Mouse (Mus musculus): Measurements from ENCODE around the gene Gsdme.
A peak's percentile ranks its signal among the peaks of the same experiment; 100 is the strongest.

The Gsdme gene

DNA sequence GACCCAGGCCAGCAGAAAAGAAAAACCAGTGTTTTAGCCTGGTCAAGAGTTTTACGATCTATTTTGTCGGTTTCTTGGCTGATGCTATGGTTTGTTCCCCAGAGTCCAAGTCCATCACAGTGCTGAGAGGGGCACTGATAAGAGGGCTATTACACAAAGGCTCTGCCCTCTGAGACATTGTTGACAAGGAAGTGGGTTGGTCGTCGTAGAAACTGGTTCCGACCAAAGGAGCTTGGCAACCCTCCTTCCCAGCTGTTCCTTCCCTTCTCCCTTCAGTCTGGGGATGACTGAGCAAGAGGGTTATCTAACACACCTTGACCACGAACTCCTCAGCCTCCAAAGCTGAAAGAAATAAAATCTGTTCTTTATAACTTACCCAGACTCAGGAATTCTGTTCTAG lies at the start of gene Gsdme:
Gsdme (minus strand) TSS at position 193 of the 400 bp plus-strand sequence.
- no peak for DNase-seq (ENCODE audit: low read depth)

DNA sequence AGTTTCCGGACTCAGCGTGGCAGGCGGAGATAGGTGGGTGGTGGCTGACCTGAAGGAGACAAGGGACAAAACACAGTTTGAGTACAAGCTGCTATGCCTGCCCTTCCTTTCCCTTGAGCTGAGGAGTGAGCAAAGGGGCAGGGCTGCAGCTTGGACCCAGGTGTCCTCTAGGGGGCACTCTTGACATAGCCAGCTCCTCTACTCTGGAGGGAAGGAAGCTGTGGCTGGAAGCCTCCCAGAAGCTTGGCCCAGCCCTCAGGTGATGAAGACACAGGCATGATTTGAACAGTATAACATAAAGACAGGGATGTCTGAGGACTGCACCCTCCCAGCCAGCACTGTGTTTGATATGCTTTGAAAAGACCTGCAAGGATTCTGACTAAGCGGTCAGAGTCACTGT lies 49.0 kb upstream of the Gsdme start:
- peak; percentile 85 for DNase-seq (ENCODE audit: low read depth)

DNA sequence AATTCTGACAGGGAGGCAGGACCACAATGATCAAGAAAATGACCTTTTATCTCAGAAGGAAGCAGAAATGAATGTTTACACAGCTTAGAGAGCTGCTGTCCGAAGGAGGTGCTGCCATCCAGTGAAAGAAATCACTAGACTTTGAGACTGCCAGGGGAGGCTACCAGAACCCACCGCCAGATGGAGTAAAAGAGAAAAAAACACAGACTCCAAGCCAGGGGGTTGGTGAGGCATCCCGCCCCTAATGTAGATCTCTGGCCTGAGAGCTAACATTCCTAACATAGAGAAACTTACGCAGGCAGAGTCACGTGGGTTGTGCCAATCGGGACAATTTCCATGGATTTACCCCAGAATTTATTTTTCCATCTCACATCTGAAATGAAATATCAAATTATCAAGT lies 45.4 kb upstream of the Gsdme start:
- no peak for DNase-seq (ENCODE audit: low read depth)

DNA sequence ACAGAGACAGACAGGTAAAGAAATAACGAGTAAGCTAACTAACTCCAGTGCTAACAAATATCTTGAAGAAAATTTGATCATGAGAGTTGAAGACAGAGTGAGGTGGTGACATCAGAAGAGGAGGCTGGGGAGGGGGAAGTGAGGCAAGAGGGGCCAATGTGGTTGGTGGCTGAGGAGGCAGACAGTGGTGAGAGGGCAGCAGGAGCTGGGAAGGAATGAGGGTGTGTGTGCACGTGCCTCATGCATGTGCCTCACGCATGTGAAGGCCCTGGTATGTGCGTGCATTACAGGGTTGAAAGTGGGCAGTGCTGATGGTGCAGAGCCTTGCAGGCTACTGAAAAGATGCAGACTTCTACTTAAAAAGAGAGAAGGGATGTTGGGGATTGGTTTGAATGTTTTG lies 43.0 kb upstream of the Gsdme start:
- no peak for DNase-seq (ENCODE audit: low read depth)

DNA sequence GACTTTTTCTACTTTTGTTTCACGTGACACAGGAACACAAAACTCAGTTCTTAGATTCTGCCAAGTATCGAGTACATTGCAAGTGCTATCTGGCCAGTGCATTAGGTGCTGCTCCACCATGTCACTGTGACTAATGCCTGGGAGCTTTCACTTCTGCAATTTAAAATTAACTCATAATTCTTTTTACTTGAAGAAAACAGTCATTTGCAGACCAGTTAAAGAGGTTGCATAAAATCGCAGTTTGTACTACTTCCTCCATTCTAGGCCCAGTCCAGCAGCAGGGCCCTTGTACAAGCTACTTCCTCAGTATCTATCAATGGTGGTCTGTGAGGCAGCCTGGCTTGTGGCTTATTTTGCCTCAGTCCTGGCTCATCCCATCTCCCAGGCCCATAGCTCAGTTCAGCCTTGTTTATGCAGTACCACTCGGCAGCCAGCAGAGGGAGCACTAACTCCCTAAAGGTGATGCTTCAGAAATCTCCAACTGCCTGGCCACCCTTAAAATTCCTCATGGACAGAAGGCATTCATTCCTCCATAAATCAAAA lies 41.4 kb upstream of the Gsdme start:
- DNase-seq (ENCODE audit: low read depth): peak; percentile 84

DNA sequence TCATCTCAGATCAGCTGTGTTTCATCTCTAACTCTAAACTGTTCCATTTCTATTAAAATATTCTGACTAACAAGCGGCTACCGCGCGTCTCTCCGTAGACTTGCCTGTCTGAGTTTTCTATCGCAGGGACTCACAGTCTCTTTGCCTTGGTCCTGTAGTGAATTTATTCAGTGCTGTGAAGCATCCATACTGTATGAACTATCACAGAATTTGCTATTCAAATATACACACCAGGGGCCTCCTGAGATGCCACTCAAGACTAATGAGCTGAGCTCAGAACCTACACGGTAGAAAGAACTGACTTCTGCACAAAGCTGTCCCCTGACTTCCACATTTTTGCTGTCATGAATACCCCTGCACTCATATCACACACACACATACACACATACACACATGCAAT lies 37.5 kb upstream of the Gsdme start:
- DNase-seq (ENCODE audit: low read depth): no peak

DNA sequence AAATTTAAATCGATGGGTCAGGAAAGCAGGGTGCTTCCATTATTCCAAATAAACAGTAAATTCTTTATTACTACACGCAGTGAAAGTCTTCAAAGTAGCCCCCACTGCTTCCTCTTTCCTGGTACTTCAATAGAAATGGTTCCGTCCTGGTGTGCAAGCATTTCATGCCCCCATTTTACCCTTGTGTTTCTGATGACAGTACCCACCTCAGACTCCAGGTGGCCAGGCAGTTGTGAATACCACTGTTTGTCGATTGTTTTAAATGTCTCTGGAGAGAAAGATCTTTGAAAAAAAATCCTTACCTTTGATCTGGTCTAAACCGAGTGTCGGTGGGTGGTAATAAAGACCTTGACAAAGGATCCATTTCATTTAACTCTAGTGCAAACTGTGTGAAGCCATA lies 37.0 kb upstream of the Gsdme start:
- no peak for DNase-seq (ENCODE audit: low read depth)

DNA sequence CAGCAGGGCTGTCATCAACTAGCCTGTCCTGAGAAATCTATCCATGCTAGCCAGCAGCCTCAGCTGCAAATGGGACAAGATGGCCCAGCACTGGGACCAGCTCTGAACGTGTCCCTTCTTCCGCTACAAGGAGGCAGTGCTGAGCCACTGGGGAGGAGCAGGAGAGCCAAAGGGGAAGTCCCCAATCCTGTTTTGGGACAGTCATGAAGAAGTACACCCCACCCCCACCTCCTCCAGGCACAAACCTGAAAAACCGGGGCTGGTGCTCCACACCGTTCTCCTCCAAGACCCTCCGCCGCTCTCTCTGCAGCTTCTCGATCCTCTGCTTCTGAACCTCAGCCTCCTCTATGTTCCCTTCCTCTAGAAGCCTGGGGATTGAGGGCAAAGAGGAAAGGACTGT lies 35.4 kb upstream of the Gsdme start:
- no peak for DNase-seq (ENCODE audit: low read depth)

DNA sequence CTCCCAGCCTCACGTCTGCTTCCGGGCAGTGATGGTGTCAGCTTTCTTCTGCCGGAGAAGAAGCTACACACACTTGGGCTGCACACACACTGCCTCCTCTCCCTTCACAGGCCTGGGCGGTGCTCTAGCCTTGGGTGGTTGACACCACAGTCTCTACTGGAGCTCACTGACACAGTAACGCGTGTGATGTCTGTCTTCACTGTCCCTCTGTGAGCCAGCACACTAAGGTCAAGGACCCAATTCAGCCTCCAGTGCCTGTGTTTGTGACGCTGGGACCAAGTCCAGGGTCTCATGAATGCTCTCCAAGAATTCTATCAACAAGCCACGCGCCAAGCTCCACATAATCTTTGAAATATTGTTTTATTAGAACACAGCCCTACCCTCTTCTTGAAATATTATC lies 34.0 kb upstream of the Gsdme start:
- no peak for DNase-seq (ENCODE audit: low read depth)

DNA sequence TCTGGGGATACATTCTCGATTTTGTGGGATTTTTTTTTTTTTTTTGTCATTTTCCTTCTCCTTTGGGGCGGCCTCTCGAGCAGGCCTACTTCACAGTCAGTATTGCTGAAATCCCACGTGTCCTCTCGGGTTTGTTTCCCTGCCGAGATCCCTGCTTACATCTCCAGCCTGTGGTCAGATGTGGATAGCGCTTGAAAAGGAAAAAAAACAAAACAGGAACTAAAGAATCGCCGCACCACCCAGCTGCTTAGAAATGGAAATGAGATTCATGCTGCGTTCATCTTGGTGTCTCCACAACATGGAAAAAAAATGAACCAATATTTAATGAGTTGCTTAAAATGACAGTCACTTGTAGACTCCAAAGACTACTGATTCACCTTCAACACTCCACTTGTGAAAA lies 31.5 kb upstream of the Gsdme start:
- DNase-seq (ENCODE audit: low read depth): no peak

DNA sequence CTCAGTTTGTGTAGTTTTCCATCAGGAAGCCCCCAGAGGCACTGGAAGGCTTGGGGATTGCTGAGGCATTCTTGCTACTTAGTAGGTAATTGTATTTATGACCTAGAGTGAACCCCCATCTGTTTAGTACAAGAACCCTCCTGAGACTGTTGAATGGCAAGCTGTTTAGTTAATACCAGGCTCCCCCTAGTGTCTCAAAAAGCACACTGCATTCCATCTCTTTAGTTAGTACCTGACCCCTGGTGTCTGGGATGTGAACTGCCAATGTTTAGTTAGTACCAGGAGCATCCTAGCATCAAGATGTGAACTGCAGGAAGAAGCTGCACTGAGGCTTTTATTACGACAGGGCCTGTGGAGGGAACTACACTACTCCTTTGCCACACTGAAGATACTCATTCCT lies 30.5 kb upstream of the Gsdme start:
- DNase-seq (ENCODE audit: low read depth): peak; percentile 92

DNA sequence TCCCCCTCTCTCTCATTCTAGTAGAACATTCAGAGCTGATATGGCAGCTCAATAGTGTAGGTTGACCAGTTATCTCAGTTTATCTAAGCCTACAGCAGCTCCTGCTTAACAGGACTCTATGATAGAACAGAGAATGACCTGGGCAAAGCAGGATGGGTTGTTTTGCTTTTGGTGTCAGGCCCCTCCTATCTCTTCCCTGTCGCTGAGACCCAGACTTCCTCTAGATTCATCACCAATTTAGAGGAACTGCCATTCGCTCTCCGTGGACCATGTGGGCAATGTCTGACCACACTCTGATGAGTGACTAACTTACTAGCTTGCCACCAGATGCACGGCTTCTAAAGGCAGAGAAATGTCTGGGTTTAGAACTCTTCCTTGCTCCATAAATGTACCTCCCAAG lies 28.0 kb upstream of the Gsdme start:
- DNase-seq (ENCODE audit: low read depth): no peak

DNA sequence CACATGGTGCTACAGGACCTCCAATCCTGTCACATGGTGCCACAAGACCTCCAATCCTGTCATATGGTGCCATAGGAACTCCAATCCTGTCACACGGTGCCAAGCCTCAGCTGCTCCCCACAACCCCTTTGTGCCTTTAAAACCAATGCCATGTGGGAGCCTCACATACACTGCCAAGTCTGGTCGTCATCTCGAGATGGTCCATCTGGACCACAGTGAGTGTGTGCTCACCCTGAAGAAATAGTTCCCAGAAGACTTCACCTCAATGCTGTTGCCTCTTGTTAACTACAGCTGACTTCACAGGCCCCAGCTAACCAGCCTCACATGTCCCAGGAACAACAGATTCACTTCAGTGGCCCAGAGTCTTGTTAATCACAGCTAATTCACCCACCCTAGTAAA lies 23.2 kb upstream of the Gsdme start:
- DNase-seq (ENCODE audit: low read depth): no peak

DNA sequence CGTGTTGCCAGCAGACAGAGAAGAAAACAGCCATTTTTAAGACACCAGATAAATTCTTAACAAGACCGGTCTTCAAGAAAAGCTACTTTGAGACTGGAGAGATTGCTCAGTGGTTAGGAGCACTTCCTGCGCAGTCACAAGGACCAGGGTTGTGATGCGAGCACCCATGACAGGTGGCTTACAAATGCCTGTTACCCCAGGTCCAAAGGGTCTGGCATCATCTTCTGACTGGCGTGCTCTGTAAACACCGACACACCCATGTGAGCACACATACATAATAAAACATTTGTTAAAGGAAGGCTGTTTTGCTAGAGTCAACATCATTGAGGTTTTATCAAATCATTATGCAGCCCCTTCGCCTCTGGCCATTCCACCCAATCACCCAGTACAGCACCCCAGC lies 16.0 kb upstream of the Gsdme start:
- no peak for DNase-seq (ENCODE audit: low read depth)

DNA sequence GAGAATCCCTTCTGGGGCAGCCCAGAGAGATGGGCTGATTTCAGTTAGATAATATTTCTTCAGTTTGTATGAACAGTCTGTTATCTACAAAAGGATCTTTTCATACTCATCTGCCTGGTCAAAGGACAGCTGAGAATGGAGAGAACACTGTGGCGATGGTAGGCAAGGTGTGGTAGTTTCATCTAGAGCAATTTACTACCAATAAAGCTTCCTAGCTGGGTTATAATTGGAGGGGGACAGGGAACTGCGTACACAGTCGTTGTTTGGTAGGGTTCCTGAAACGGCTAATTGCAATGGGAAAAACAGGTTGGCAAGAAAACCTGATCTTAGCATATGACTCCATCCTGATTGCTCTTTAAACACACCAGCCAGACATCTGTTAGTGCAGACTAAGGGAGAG lies 10.3 kb upstream of the Gsdme start:
- no peak for DNase-seq (ENCODE audit: low read depth)

DNA sequence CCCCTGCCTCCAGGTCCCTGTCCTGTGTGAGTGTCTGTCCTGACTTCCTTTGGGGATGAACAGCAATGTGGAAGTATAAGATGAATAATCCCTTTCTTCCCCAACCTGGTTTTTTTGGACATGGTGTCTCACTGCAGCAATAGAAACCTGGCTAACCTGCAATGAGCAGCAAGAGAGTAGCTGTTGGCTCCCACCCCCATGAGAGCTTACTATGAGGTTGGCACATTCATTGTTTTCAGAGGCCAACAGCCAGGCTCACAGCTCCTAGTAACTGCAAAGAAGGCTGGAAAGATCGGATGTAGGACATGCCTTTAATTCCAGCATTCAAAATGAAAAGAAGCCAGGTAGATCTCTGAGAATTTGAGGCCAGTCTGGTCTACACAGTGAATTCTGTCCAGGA lies 9.8 kb upstream of the Gsdme start:
- no peak for DNase-seq (ENCODE audit: low read depth)

DNA sequence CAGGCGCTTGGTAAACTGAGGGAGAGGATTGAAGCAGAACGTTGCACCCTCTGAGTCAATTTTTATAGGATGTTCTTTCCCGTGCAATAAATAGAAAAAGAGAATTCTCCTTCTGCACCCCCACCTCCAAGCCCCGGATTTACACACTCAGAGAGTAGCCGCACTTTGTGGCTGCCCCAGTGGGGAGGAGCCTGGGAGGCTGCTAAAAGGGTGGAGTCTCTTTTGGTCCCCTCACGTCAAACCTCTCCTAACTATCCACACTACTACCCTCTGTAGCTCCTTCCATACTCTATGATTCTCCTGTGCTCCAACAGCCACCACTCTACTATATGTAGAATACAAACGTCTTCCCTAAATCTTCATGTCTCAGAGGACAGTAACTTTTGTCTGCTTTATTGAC lies 1.4 kb downstream of the Gsdme start:
- peak; percentile 10 for DNase-seq (ENCODE audit: low read depth)

DNA sequence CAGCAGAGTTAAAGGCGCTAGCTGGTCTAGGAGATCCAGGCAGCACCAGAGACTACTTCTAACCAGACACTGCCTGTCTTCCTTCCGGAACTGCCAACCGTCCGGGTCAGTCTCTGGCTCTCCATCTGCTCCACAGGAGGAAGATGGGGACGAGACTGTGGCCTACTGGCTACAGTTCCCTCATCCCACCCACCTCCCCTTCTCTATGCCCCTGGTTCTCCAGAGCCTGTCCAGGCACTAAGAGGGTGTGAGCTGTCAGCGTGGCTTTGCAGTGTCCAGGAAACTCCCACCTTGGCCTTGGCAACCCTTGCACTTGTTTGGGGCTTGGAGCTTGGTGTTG lies 1.8 kb downstream of the Gsdme start:
- peak; percentile 9 for DNase-seq (ENCODE audit: low read depth)

DNA sequence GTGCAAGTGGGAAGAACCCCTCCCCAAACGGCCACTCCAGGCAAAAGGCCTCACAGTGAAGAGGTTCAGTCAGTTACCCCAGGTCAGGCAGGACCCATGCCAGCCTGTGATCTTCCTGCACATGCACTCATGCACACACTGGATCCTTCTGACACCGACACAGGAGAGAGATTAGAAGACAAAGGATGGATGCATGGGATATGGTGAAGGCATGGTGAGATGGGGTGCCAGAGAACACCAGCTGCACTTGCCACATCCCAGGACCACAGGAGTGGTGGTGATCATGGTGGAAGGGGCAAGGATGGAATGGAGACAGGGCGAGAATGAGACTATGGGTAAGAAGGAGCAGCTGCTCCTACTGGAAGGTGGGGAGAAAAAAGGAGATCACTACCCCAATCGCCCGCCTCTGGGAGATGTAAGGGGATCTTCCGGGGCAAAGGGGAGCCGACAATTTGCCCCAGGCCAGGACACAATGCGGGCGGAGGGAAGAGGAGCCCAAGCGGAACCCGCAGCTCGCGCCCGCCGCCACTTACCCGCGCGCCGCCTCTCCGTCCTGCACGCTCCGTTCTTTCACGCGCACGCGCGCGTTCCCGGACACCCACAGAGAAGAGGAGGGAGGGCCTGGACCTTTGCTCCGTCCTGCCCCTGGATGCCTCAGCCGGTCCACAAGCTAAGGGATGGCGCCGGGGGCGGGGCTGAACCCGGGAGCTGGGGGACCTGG lies 2.3 kb downstream of the Gsdme start:
- peak; percentile 63 for DNase-seq (ENCODE audit: low read depth)

DNA sequence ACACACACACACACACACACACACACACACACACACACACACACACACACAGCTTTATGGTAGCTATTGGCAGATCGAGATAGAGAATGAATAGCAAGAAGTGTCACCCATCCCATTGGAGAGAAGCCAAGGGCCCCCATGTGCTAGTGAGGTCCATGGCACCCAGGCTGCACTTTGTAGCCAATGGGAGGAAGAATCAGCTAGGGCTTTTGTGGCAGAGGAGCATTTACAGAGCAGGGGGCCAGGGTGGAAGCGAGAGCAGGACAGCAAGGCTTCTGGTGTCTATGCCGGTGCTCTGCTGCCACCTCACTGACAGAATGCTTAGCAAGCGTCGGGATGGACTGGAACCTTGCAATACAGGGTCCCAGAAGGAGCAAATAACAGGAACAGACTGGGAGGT lies 8.3 kb downstream of the Gsdme start:
- no peak for DNase-seq (ENCODE audit: low read depth)

DNA sequence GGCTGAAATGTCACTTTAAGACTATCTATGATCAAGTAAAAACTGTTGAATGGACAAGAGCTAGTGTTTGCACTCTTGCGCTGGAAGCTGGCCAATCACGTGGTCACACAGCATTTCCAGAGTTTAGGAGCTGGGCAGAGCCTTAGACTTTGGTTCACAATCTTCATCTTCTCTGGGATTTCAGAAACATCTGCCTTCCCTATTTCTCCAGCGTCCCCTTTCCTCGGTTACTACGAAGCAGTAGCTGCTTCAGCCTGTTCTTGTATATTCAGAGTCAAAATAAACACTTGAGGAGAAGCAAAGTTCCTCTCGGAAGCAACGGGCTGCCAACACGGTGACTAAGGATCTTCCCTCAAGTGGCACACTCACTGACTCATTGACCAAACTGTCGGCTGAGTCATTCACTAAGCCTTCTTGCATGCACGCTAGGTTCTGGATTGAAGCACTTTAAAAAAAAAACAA lies 8.9 kb downstream of the Gsdme start:
- DNase-seq (ENCODE audit: low read depth): no peak

DNA sequence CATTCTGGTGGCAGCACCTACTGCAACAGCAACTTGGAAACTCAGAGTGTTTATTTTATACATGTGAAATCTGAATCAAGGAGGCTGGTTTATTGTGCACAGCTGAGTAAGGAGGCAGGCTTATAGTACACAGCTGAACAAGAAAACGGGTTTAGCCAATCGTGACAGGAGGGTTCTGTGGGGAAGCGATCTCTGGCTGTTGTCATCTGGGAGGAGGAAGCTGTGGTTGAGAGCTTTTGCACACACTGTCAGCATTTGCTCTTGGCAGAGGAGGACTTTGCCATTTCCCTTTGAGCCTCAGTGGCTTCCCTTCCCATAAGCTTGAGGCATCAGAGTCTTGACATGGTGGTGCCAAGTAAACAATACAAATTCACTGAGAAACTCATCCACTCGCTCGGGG lies 11.0 kb downstream of the Gsdme start:
- DNase-seq (ENCODE audit: low read depth): peak; percentile 55

DNA sequence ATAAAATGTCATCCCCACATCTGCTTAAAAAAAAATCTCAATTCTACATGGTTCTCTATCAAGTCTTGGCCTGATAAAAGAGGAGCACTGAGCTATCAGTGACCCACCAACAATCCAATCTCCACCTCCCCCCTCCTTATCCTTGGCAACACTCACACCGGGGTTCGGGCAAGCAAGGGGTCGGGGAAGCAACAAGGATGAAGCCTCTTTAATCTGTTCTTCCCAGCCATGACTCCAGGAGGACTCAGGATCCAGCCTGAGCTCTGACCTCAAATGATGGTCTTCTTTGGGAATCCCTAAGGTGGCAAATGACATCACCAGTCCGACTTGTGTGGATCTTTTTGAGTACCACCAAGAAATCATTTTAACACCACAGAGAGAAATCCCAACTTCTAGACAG lies 15.9 kb downstream of the Gsdme start:
- DNase-seq (ENCODE audit: low read depth): no peak

DNA sequence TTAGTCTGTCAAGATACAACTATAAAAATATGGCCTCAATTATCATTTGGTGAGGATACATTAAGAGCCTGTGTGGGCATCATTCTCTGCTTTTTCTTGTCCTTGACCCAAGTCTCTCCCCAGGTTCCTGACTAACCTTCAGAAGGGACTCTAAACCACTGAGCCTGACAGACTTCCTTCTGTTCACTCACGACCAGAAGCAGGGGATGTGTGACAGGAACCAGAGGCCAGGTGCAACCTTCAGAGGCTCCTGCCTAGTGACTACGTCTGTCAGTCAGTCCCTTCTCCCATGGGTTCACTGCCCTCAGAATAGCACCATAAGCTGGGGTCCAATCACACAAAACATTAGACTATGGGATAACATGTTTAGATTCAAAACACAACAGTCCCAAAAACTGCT lies 16.3 kb downstream of the Gsdme start:
- no peak for DNase-seq (ENCODE audit: low read depth)
